16 mouse cellular contexts compared by ENCODE assay signal in the genomic region with DNA sequence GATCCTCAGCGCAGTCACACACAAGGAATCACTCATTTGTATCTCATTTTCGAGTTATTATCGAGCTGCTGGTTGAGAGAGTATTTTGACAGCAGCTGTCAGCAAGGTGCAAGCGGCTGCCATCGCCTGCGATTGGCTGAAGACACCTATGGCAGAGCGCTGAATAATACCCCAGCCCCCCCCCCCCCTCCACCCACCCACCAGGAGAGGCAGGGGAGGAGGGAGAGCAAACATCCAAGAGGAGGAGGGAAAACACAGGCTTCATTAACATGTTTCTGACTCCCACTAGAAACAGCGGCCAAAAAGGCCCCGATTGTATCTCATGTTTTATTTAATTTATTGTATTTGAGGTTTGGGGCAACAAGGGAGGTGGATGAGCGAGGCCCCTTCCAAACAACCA. TPM values are rescaled to one million over a fixed set of nuclear protein-coding genes. Genes with fewer than 3 reads are reported as not detected.
DNase-seq lines count a peak whose midpoint lies in the region; ATAC-seq lines count a peak whose summit lies in the region.
"Had no signal": no experiment of that assay in that cellular context is flagged by ENCODE, and none has a peak within 500 bp of the region (broad histone marks: within the 10 kb centered on the region; RNA-seq: fewer than 3 reads in every experiment).

No protein-coding gene starts in this region.

- H3K27me3 ChIP-seq in embryonic facial prominence, embryonic 13.5 days, result no peaks in the 10 kb centered on the region
- H3K27me3 ChIP-seq in embryonic facial prominence, embryonic 10.5 days (replicated peaks; ENCODE audit: low read depth, poor library complexity, severe bottlenecking), result no peaks in the 10 kb centered on the region
- H3K27me3 ChIP-seq in embryonic facial prominence, embryonic 15.5 days, result no peaks in the 10 kb centered on the region
- H3K27me3 ChIP-seq in hindbrain, embryonic 12.5 days, result no peaks in the 10 kb centered on the region
- H3K27me3 ChIP-seq in midbrain, embryonic 13.5 days, result peaks cover 11% of the 10 kb centered on the region
- H3K27me3 ChIP-seq: heart, embryonic 15.5 days had no signal

- no peak overlapping the region for H3K4me2 ChIP-seq in embryonic facial prominence, embryonic 13.5 days
- H3K4me2 ChIP-seq in embryonic facial prominence, embryonic 15.5 days (replicated peaks), result no peak overlapping the region
- no peak overlapping the region for H3K4me2 ChIP-seq in hindbrain, embryonic 12.5 days (replicated peaks)
- H3K4me2 ChIP-seq in midbrain, embryonic 13.5 days (replicated peaks), result no peak overlapping the region

- no peak for DNase-seq in embryonic facial prominence, embryonic 10.5 days (ENCODE audit: low spot score)
- DNase-seq in cerebellum, adult 11 months, result no peak
- DNase-seq in right cerebral cortex, postnatal 36 days (ENCODE audit: low spot score in 2 of 2), result no peak
- DNase-seq in adrenal gland, postnatal 10 days, result no peak
- DNase-seq: adrenal gland, postnatal 25 days; cerebellum, adult 18-20 months; liver, postnatal 0 days; lung, postnatal 36 days; right cerebral cortex, adult 18-20 months; thymus, postnatal 4 days had no signal

- 73% methylated on average over 10 of the region's 10 CpGs for WGBS in embryonic facial prominence, embryonic 13.5 days
- 79% methylated on average over 10 of the region's 10 CpGs for WGBS in embryonic facial prominence, embryonic 10.5 days
- WGBS in embryonic facial prominence, embryonic 15.5 days, result 70% methylated on average over 10 of the region's 10 CpGs
- WGBS in hindbrain, embryonic 12.5 days, result 60% methylated on average over 10 of the region's 10 CpGs
- WGBS in midbrain, embryonic 13.5 days, result 51% methylated on average over 10 of the region's 10 CpGs

- H3K9me3 ChIP-seq in embryonic facial prominence, embryonic 13.5 days, result no peaks in the 10 kb centered on the region
- no peaks in the 10 kb centered on the region for H3K9me3 ChIP-seq in embryonic facial prominence, embryonic 10.5 days
- no peaks in the 10 kb centered on the region for H3K9me3 ChIP-seq in embryonic facial prominence, embryonic 15.5 days (replicated peaks)
- H3K9me3 ChIP-seq in hindbrain, embryonic 12.5 days (replicated peaks), result no peaks in the 10 kb centered on the region
- no peaks in the 10 kb centered on the region for H3K9me3 ChIP-seq in midbrain, embryonic 13.5 days
- H3K9me3 ChIP-seq: heart, embryonic 15.5 days had no signal

- H3K36me3 ChIP-seq in embryonic facial prominence, embryonic 13.5 days, result peaks cover 25% of the 10 kb centered on the region
- H3K36me3 ChIP-seq in embryonic facial prominence, embryonic 10.5 days (replicated peaks), result peaks cover 28% of the 10 kb centered on the region
- H3K36me3 ChIP-seq in embryonic facial prominence, embryonic 15.5 days, result peaks cover 2% of the 10 kb centered on the region; the same call in 1 of the 2 replicates
- H3K36me3 ChIP-seq in hindbrain, embryonic 12.5 days, result no peaks in the 10 kb centered on the region
- no peaks in the 10 kb centered on the region for H3K36me3 ChIP-seq in midbrain, embryonic 13.5 days
- H3K36me3 ChIP-seq: heart, embryonic 15.5 days had no signal

- H3K9ac ChIP-seq in embryonic facial prominence, embryonic 13.5 days, result 0 out of 2 replicates have a peak overlapping the region, but pooled peaks have one; percentile 6
- no peak overlapping the region for H3K9ac ChIP-seq in embryonic facial prominence, embryonic 15.5 days
- peak overlapping the region; percentile 32 for H3K9ac ChIP-seq in hindbrain, embryonic 12.5 days
- H3K9ac ChIP-seq in midbrain, embryonic 13.5 days (replicated peaks), result peak overlapping the region; percentile 33; the same call in 1 of the 2 replicates
- H3K9ac ChIP-seq: heart, embryonic 15.5 days; liver, postnatal 0 days had no signal

- H3K4me1 ChIP-seq in embryonic facial prominence, embryonic 13.5 days, result peaks cover 17% of the 10 kb centered on the region
- peaks cover 11% of the 10 kb centered on the region for H3K4me1 ChIP-seq in embryonic facial prominence, embryonic 10.5 days
- H3K4me1 ChIP-seq in embryonic facial prominence, embryonic 15.5 days, result peaks cover 16% of the 10 kb centered on the region
- peaks cover 23% of the 10 kb centered on the region for H3K4me1 ChIP-seq in hindbrain, embryonic 12.5 days
- H3K4me1 ChIP-seq in midbrain, embryonic 13.5 days (replicated peaks), result peaks cover 41% of the 10 kb centered on the region

- ATAC-seq in embryonic facial prominence, embryonic 13.5 days (ENCODE audit: insufficient number of reproducible peaks, insufficient read depth, low FRiP score, low TSS enrichment, low read depth), result no peak
- no peak for ATAC-seq in embryonic facial prominence, embryonic 15.5 days (ENCODE audit: insufficient number of reproducible peaks, low FRiP score, low TSS enrichment, low read depth)
- ATAC-seq in hindbrain, embryonic 12.5 days (ENCODE audit: low FRiP score), result no peak
- ATAC-seq in midbrain, embryonic 13.5 days, result no peak

- peak overlapping the region; percentile 76; the same call in 1 of the 2 replicates for H3K27ac ChIP-seq in embryonic facial prominence, embryonic 13.5 days
- H3K27ac ChIP-seq in embryonic facial prominence, embryonic 10.5 days (replicated peaks), result no peak overlapping the region
- H3K27ac ChIP-seq in embryonic facial prominence, embryonic 15.5 days (replicated peaks), result peak overlapping the region; percentile 44; the same call in 1 of the 2 replicates
- peak overlapping the region; percentile 73 for H3K27ac ChIP-seq in hindbrain, embryonic 12.5 days
- H3K27ac ChIP-seq in midbrain, embryonic 13.5 days, result peak overlapping the region; percentile 83
- H3K27ac ChIP-seq: heart, embryonic 15.5 days; stomach, postnatal 0 days had no signal

- no peak overlapping the region for H3K4me3 ChIP-seq in embryonic facial prominence, embryonic 13.5 days
- no peak overlapping the region for H3K4me3 ChIP-seq in embryonic facial prominence, embryonic 10.5 days
- no peak overlapping the region for H3K4me3 ChIP-seq in embryonic facial prominence, embryonic 15.5 days (replicated peaks)
- H3K4me3 ChIP-seq in hindbrain, embryonic 12.5 days, result no peak overlapping the region
- no peak overlapping the region for H3K4me3 ChIP-seq in midbrain, embryonic 13.5 days (replicated peaks)
- H3K4me3 ChIP-seq: heart, embryonic 15.5 days had no signal

RNA-seq across cellular contexts. Expression of gene Rbm19, which starts 39.4 kb away (rescaled TPM):
- 28.4 and 28.8 TPM in 2 replicates for polyA plus RNA-seq in embryonic facial prominence, embryonic 13.5 days (2015; fragmentation: Nextera tagmentation; extraction: Ambion mirVana)
- 37.5 and 38.5 TPM in 2 replicates for polyA plus RNA-seq in embryonic facial prominence, embryonic 10.5 days (2016; fragmentation: Nextera tagmentation; extraction: Ambion mirVana)
- polyA plus RNA-seq in embryonic facial prominence, embryonic 15.5 days (2015; fragmentation: Nextera tagmentation; extraction: Ambion mirVana), result 19.2 and 21.7 TPM in 2 replicates
- 26.3 and 28.2 TPM in 2 replicates for polyA plus RNA-seq in hindbrain, embryonic 12.5 days (2016; fragmentation: Nextera tagmentation; extraction: Ambion mirVana)
- 18.8 and 19.1 TPM in 2 replicates for polyA plus RNA-seq in midbrain, embryonic 13.5 days (2015; fragmentation: Nextera tagmentation; extraction: Ambion mirVana)
- 10 to 100 TPM; 21.1 to 22.7 TPM for total RNA-seq in adrenal gland, postnatal 10 days (2021)
